Comparison of ENCODE assay signal across 8 mouse cellular contexts in genomic region chr6:8736493-8736820, GRCm38 (mm10). TPM values are rescaled to one million over a fixed set of nuclear protein-coding genes. Genes with fewer than 3 reads are reported as not detected.
DNase-seq lines count a peak whose midpoint lies in the region; ATAC-seq and TF ChIP-seq lines count a peak whose summit lies in the region.
"Had no signal": no experiment of that assay in that cellular context is flagged by ENCODE, and none has a peak within 500 bp of the region (broad histone marks: within the 10 kb centered on the region; RNA-seq: fewer than 3 reads in every experiment).

No protein-coding gene starts in this region.

- peak; percentile 1; the same call in 1 of the 2 replicates for ATAC-seq in midbrain, embryonic 11.5 days (ENCODE audit: low FRiP score)
- ATAC-seq in forebrain, postnatal 0 days: peak; percentile 30
- ATAC-seq in midbrain, embryonic 13.5 days: peak; percentile 38

- no peaks in the 10 kb centered on the region for H3K9me3 ChIP-seq in midbrain, embryonic 11.5 days (ENCODE audit: control insufficient read depth, low read length)
- H3K9me3 ChIP-seq in midbrain, embryonic 10.5 days (replicated peaks): no peaks in the 10 kb centered on the region
- no peaks in the 10 kb centered on the region for H3K9me3 ChIP-seq in forebrain, postnatal 0 days (ENCODE audit: low read length)
- no peaks in the 10 kb centered on the region for H3K9me3 ChIP-seq in midbrain, embryonic 13.5 days

- H3K4me2 ChIP-seq in midbrain, embryonic 11.5 days: no peak overlapping the region
- H3K4me2 ChIP-seq in forebrain, postnatal 0 days (ENCODE audit: low read depth): no peak overlapping the region
- no peak overlapping the region for H3K4me2 ChIP-seq in midbrain, embryonic 13.5 days (replicated peaks)

- H3K4me3 ChIP-seq in midbrain, embryonic 11.5 days (ENCODE audit: low read depth, low read length): no peak overlapping the region
- no peak overlapping the region for H3K4me3 ChIP-seq in midbrain, embryonic 10.5 days
- H3K4me3 ChIP-seq in forebrain, postnatal 0 days (ENCODE audit: low read depth, low read length): no peak overlapping the region
- H3K4me3 ChIP-seq in midbrain, embryonic 13.5 days (replicated peaks): no peak overlapping the region

- no peaks in the 10 kb centered on the region for H3K36me3 ChIP-seq in midbrain, embryonic 11.5 days (ENCODE audit: control insufficient read depth, insufficient read depth, low read length)
- no peaks in the 10 kb centered on the region for H3K36me3 ChIP-seq in midbrain, embryonic 10.5 days
- H3K36me3 ChIP-seq in forebrain, postnatal 0 days (ENCODE audit: insufficient read depth): peaks cover 6% of the 10 kb centered on the region; the same call in 1 of the 2 replicates
- peaks cover 1% of the 10 kb centered on the region; the same call in 1 of the 2 replicates for H3K36me3 ChIP-seq in midbrain, embryonic 13.5 days

- H3K27ac ChIP-seq in midbrain, embryonic 11.5 days (ENCODE audit: low read depth, low read length): no peak overlapping the region
- no peak overlapping the region for H3K27ac ChIP-seq in midbrain, embryonic 10.5 days (replicated peaks)
- no peak overlapping the region for H3K27ac ChIP-seq in forebrain, postnatal 0 days (ENCODE audit: low read depth, low read length)
- no peak overlapping the region for H3K27ac ChIP-seq in midbrain, embryonic 13.5 days
- H3K27ac ChIP-seq: liver, embryonic 14.5 days had no signal

- no peak overlapping the region for H3K9ac ChIP-seq in midbrain, embryonic 11.5 days (ENCODE audit: low read length)
- no peak overlapping the region for H3K9ac ChIP-seq in forebrain, postnatal 0 days
- no peak overlapping the region for H3K9ac ChIP-seq in midbrain, embryonic 13.5 days (replicated peaks)
- H3K9ac ChIP-seq: liver, embryonic 14.5 days had no signal

- TF ChIP-seq CTCF in forebrain, postnatal 0 days (IDR thresholded peaks at IDR 0.05; ENCODE audit: low read depth): no peak

- no peaks in the 10 kb centered on the region; the same call in 1 of the 2 replicates for H3K4me1 ChIP-seq in midbrain, embryonic 11.5 days (ENCODE audit: control insufficient read depth, insufficient read depth, low read length)
- H3K4me1 ChIP-seq in midbrain, embryonic 10.5 days: peaks cover 7% of the 10 kb centered on the region; the same call in 1 of the 2 replicates
- H3K4me1 ChIP-seq in forebrain, postnatal 0 days (ENCODE audit: insufficient read depth): no peaks in the 10 kb centered on the region
- H3K4me1 ChIP-seq in midbrain, embryonic 13.5 days (replicated peaks): no peaks in the 10 kb centered on the region

- no peaks in the 10 kb centered on the region for H3K27me3 ChIP-seq in midbrain, embryonic 11.5 days (ENCODE audit: control insufficient read depth, insufficient read depth, low read length)
- no peaks in the 10 kb centered on the region for H3K27me3 ChIP-seq in midbrain, embryonic 10.5 days (ENCODE audit: low read depth, poor library complexity, severe bottlenecking)
- H3K27me3 ChIP-seq in forebrain, postnatal 0 days (ENCODE audit: insufficient read depth, low read length): no peaks in the 10 kb centered on the region
- H3K27me3 ChIP-seq in midbrain, embryonic 13.5 days: no peaks in the 10 kb centered on the region

- DNase-seq in midbrain, embryonic 11.5 days (ENCODE audit: low spot score, missing footprints): no peak
- no peak for DNase-seq in midbrain, embryonic 10.5 days (ENCODE audit: low spot score)
- no peak for DNase-seq in forebrain, postnatal 0 days
- DNase-seq in liver: no peak
- DNase-seq in layer of hippocampus, postnatal 14 days (ENCODE audit: low spot score in 2 of 2): no peak
- DNase-seq in heart, postnatal 14 days: no peak

- intact Hi-C loops in heart, postnatal 14 days (cut with DNase I): loop anchor here (5.0 to 10.0 kb wide), 3 partner anchors 96 to 672 kb away; no protein-coding TSS in a partner anchor

RNA-seq across cellular contexts. Expression of gene Ica1, which starts 41.8 kb away (rescaled TPM):
- 15.9 and 18.7 TPM in 2 replicates for polyA plus RNA-seq in midbrain, embryonic 11.5 days (2014; fragmentation: Nextera tagmentation; extraction: Ambion mirVana)
- polyA plus RNA-seq in midbrain, embryonic 10.5 days (2016; fragmentation: Nextera tagmentation; extraction: Ambion mirVana): 12.5 and 14.4 TPM in 2 replicates
- total RNA-seq in forebrain, postnatal 0 days (2014; rRNA removed): 64.4 and 72.5 TPM in 2 replicates
- 92.0 and 98.6 TPM in 2 replicates for polyA plus RNA-seq in forebrain, postnatal 0 days (2015; fragmentation: Nextera tagmentation; extraction: Ambion mirVana)
- polyA plus RNA-seq in midbrain, embryonic 13.5 days (2015; fragmentation: Nextera tagmentation; extraction: Ambion mirVana): 36.9 and 37.2 TPM in 2 replicates
- 10 to 100 TPM; 52.1 to 57.8 TPM for total RNA-seq in layer of hippocampus, postnatal 14 days (2021)
- total RNA-seq in heart, postnatal 14 days (2021): 1 to 10 TPM; 6.3 to 9.1 TPM
